Mouse (Mus musculus): ENCODE measurements around the gene Tnfrsf17. TPM values are rescaled to one million over a fixed set of nuclear protein-coding genes. Genes with fewer than 3 reads are reported as not detected.

Tnfrsf17 gene
- polyA plus RNA-seq, 1 experiment from 2014 or later, result not detected

DNA sequence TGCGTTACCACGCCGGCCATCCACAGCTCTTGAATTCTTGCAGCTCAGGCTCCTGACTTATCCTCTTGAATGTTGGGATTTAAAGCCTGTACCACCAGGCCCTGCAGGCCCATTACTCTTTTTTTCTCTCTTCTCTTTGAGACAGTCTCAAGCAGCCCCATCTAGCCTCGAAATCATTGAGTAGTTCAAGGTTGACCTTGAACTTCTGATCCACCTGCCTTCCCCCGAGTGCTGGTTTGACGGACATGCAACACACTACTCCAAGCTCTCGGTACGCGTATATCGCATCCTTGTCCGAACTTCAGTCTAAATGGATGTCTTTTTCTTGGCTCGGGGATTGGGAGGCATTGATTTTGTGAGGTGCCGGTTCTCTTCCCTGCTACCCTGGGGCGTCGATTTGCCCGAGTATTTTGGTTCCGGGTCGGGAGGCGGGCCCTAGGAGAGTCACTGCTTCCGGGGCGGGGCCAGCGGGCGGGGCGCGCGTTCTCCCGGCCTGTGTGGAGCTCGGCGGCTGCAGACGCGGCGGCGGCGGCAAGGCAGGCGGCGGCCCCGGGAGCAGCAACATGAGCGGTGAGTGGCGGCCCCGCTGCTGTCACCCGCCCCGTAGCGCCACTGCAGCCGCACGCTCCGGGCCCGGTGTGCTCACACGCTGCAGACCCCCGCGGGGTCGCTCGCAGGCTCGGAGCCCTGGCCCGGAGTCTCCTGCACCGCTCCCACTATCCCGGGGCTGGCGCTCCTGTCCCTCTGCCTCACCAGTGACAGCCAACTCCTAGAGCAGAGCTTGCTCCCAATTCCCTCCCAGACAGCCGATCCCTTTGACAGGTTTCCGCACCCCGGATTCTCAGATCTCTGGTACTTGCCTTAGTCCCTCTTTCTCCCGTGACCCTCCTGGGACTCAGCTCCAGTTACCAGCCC lies 9.1 kb downstream of the Tnfrsf17 start, which contains the start of gene Snx29:
TSS of gene Snx29 (plus strand) at position 500 of the 915 bp plus-strand sequence.
- H3K27me3 ChIP-seq (replicated peaks; ENCODE audit: control insufficient read depth, insufficient read depth, low read length), result no peaks in the 10 kb centered on the region
- ATAC-seq (peak; percentile 99), DNase-seq (ENCODE audit: low spot score) (peak; percentile 95)
- H3K9ac ChIP-seq (ENCODE audit: low read length), result peak within 1 kb of the TSS; percentile 88
- H3K9me3 ChIP-seq (replicated peaks; ENCODE audit: control insufficient read depth, low read length), result no peaks in the 10 kb centered on the region
- no peaks in the 10 kb centered on the region for H3K36me3 ChIP-seq (ENCODE audit: control insufficient read depth, insufficient read depth, low read length)
- H3K4me1 ChIP-seq (ENCODE audit: control insufficient read depth, insufficient read depth, low read length), result peaks cover 8% of the 10 kb centered on the region
- 5% methylated on average over 51 of the region's 61 CpGs for WGBS
- H3K27ac ChIP-seq (ENCODE audit: low read depth, low read length), result peak within 1 kb of the TSS; percentile 82
- H3K4me2 ChIP-seq (ENCODE audit: low read length), result peak within 1 kb of the TSS; percentile 80
- peak within 1 kb of the TSS; percentile 78 for H3K4me3 ChIP-seq (ENCODE audit: low read depth, low read length)

DNA sequence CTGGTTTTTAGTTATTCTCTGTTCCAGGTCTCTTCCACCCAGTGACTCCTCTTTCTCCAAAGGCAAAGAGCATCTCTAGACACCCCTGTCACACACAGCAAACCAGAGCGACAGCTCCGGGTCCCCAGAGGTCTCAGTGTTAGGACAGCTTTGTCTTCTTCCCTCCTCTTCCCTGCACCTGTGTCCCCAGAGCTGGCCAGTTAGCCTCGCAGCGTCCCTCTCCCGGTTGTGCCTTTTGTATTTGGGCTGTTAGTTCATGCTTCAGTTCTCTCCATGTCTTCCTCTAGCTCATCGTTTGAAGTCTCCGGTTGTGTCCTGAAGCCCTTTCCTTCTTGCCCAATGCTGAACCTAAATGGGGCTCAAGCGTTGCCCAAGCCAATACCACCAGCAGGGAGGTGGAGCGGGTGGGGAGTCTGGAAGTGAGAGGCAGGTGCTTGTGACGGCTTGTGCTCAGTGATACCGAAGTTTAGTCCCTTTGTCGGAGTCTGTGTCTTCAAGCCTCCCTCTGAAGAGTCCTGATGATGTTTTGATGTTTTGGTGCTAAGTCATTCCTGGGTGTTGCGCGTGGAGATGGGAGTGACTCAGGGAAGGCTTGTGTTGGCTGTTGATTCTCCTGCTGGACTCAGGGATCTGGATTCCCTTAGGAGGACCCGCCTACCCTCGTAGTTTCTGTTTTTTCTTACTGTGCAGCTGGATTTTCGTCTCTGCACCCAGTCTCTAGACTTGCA lies 9.9 kb downstream of the Tnfrsf17 start:
- peak overlapping the region; percentile 82 for H3K27ac ChIP-seq (ENCODE audit: low read depth, low read length)
- H3K36me3 ChIP-seq (ENCODE audit: control insufficient read depth, insufficient read depth, low read length), result no peaks in the 10 kb centered on the region
- H3K9ac ChIP-seq (ENCODE audit: low read length), result peak overlapping the region; percentile 88
- peak overlapping the region; percentile 78 for H3K4me3 ChIP-seq (ENCODE audit: low read depth, low read length)
- no peaks in the 10 kb centered on the region for H3K9me3 ChIP-seq (replicated peaks; ENCODE audit: control insufficient read depth, low read length)
- peak; percentile 20 for DNase-seq (ENCODE audit: low spot score)
- peak overlapping the region; percentile 80 for H3K4me2 ChIP-seq (ENCODE audit: low read length)
- peaks cover 8% of the 10 kb centered on the region for H3K4me1 ChIP-seq (ENCODE audit: control insufficient read depth, insufficient read depth, low read length)
- H3K27me3 ChIP-seq (replicated peaks; ENCODE audit: control insufficient read depth, insufficient read depth, low read length), result no peaks in the 10 kb centered on the region
- 3% methylated on average over 17 of the region's 17 CpGs for WGBS
- ATAC-seq, result no peak

- Histone ChIP-seq H3K36me3 (ENCODE audit: control insufficient read depth, insufficient read depth, low read length) (no peaks in the 10 kb centered on the region), H3K4me3 (ENCODE audit: low read depth, low read length) (no peak overlapping the region), H3K9me3 (replicated peaks; ENCODE audit: control insufficient read depth, low read length) (no peaks in the 10 kb centered on the region), H3K4me1 (ENCODE audit: control insufficient read depth, insufficient read depth, low read length) (no peaks in the 10 kb centered on the region), H3K4me2 (ENCODE audit: low read length) (no peak overlapping the region), H3K9ac (ENCODE audit: low read length) (no peak overlapping the region), H3K27me3 (replicated peaks; ENCODE audit: control insufficient read depth, insufficient read depth, low read length) (no peaks in the 10 kb centered on the region), H3K27ac (ENCODE audit: low read depth, low read length) (no peak overlapping the region)
- ATAC-seq, result no peak
- no peak for DNase-seq (ENCODE audit: low spot score)
- 86% methylated on average over 3 of the region's 3 CpGs for WGBS
Measured at GRCm38 (mm10) chr16:11330081-11330800, 16.6 kb downstream of the Tnfrsf17 start.

GRCm38 (mm10) chr16:11331030-11331429 lies 17.4 kb downstream of the Tnfrsf17 start:
- H3K4me1 ChIP-seq (ENCODE audit: control insufficient read depth, insufficient read depth, low read length), result no peaks in the 10 kb centered on the region
- 87% methylated on average over 1 of the region's 1 CpGs for WGBS
- no peak overlapping the region for H3K9ac ChIP-seq (ENCODE audit: low read length)
- no peaks in the 10 kb centered on the region for H3K27me3 ChIP-seq (replicated peaks; ENCODE audit: control insufficient read depth, insufficient read depth, low read length)
- H3K4me2 ChIP-seq (ENCODE audit: low read length), result no peak overlapping the region
- no peak for DNase-seq (ENCODE audit: low spot score)
- no peaks in the 10 kb centered on the region for H3K9me3 ChIP-seq (replicated peaks; ENCODE audit: control insufficient read depth, low read length)
- no peaks in the 10 kb centered on the region for H3K36me3 ChIP-seq (ENCODE audit: control insufficient read depth, insufficient read depth, low read length)
- no peak overlapping the region for H3K4me3 ChIP-seq (ENCODE audit: low read depth, low read length)
- no peak for ATAC-seq
- no peak overlapping the region for H3K27ac ChIP-seq (ENCODE audit: low read depth, low read length)

DNA sequence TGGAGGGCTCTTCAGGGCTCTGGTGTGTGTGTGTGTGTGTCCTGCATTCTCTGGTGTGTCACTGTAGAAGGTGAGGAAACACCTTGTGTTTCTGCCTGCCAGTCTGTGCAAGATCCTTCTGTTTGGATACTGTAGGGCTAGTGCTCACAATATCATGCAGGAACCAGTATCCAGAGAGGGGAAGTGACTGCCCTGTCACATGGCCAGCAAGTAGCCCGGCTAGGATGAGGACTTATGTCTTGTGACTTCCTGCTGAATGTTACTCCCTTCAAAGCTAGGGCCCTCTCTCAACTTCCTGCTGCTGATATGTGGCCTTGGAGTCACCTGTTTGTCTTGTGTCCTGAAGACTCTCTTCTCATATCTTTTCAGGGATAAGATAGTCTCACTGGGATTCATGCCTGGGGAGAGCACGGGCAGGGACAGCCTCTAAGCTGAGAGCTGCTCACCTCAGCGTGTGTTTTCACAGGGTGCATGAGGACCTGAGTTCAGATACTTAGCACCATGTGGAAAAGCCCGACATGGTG lies 29.7 kb downstream of the Tnfrsf17 start:
- Histone ChIP-seq H3K4me1 (ENCODE audit: control insufficient read depth, insufficient read depth, low read length) (no peaks in the 10 kb centered on the region), H3K27me3 (replicated peaks; ENCODE audit: control insufficient read depth, insufficient read depth, low read length) (no peaks in the 10 kb centered on the region), H3K27ac (ENCODE audit: low read depth, low read length) (no peak overlapping the region), H3K36me3 (ENCODE audit: control insufficient read depth, insufficient read depth, low read length) (no peaks in the 10 kb centered on the region), H3K4me2 (ENCODE audit: low read length) (no peak overlapping the region), H3K9ac (ENCODE audit: low read length) (no peak overlapping the region), H3K4me3 (ENCODE audit: low read depth, low read length) (no peak overlapping the region), H3K9me3 (replicated peaks; ENCODE audit: control insufficient read depth, low read length) (no peaks in the 10 kb centered on the region)
- ATAC-seq (no peak), DNase-seq (ENCODE audit: low spot score) (no peak)
- 92% methylated on average over 4 of the region's 4 CpGs for WGBS

GRCm38 (mm10) chr16:11351903-11352302 lies 38.3 kb downstream of the Tnfrsf17 start:
- H3K27me3 ChIP-seq (replicated peaks; ENCODE audit: control insufficient read depth, insufficient read depth, low read length), result no peaks in the 10 kb centered on the region
- no peak overlapping the region for H3K27ac ChIP-seq (ENCODE audit: low read depth, low read length)
- WGBS, result 80% methylated on average over 7 of the region's 7 CpGs
- no peak overlapping the region for H3K4me3 ChIP-seq (ENCODE audit: low read depth, low read length)
- no peak overlapping the region for H3K9ac ChIP-seq (ENCODE audit: low read length)
- no peaks in the 10 kb centered on the region for H3K9me3 ChIP-seq (replicated peaks; ENCODE audit: control insufficient read depth, low read length)
- ATAC-seq, result no peak
- H3K4me2 ChIP-seq (ENCODE audit: low read length), result no peak overlapping the region
- H3K36me3 ChIP-seq (ENCODE audit: control insufficient read depth, insufficient read depth, low read length), result 0 out of 2 replicates have a peak, but pooled peaks cover 6% of the 10 kb centered on the region
- no peak for DNase-seq (ENCODE audit: low spot score)
- H3K4me1 ChIP-seq (ENCODE audit: control insufficient read depth, insufficient read depth, low read length), result no peaks in the 10 kb centered on the region

GRCm38 (mm10) chr16:11359173-11359572 lies 45.6 kb downstream of the Tnfrsf17 start:
- Histone ChIP-seq H3K27ac (ENCODE audit: low read depth, low read length) (no peak overlapping the region), H3K9me3 (replicated peaks; ENCODE audit: control insufficient read depth, low read length) (no peaks in the 10 kb centered on the region), H3K4me2 (ENCODE audit: low read length) (no peak overlapping the region), H3K4me3 (ENCODE audit: low read depth, low read length) (no peak overlapping the region), H3K4me1 (ENCODE audit: control insufficient read depth, insufficient read depth, low read length) (no peaks in the 10 kb centered on the region), H3K27me3 (replicated peaks; ENCODE audit: control insufficient read depth, insufficient read depth, low read length) (no peaks in the 10 kb centered on the region), H3K36me3 (ENCODE audit: control insufficient read depth, insufficient read depth, low read length) (no peaks in the 10 kb centered on the region), H3K9ac (ENCODE audit: low read length) (no peak overlapping the region)
- no peak for ATAC-seq
- WGBS, result 79% methylated on average over 5 of the region's 5 CpGs
- no peak for DNase-seq (ENCODE audit: low spot score)

DNA sequence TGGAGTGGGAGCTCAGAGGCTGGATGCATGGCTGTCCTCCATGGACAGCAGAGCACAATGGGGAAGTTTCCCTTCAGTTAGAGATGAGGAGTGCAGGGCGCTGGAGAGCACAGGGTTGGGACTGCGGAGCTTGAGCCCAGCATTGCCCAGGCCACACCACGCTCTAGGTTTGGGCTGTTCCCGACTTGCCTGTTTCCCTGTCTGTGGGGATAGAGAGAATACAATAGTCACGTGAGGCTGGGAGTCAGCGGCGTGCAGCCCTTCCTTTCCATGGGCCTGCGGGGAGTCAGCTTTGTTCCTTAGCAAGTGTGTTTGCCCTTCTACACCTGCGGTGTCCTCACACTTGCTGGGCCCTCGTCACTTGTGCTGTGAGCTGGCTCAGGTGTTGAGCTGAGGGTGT lies 46.3 kb downstream of the Tnfrsf17 start:
- Histone ChIP-seq H3K9me3 (replicated peaks; ENCODE audit: control insufficient read depth, low read length) (no peaks in the 10 kb centered on the region), H3K4me3 (ENCODE audit: low read depth, low read length) (no peak overlapping the region), H3K4me2 (ENCODE audit: low read length) (no peak overlapping the region), H3K4me1 (ENCODE audit: control insufficient read depth, insufficient read depth, low read length) (no peaks in the 10 kb centered on the region), H3K27ac (ENCODE audit: low read depth, low read length) (no peak overlapping the region), H3K27me3 (replicated peaks; ENCODE audit: control insufficient read depth, insufficient read depth, low read length) (no peaks in the 10 kb centered on the region), H3K36me3 (ENCODE audit: control insufficient read depth, insufficient read depth, low read length) (no peaks in the 10 kb centered on the region), H3K9ac (ENCODE audit: low read length) (no peak overlapping the region)
- WGBS, result 13% methylated on average over 10 of the region's 10 CpGs
- ATAC-seq, result no peak
- DNase-seq (ENCODE audit: low spot score), result no peak
